Mouse (Mus musculus): ENCODE results near the gene Ptgfrn.

GRCm38 (mm10) chr3:101003575-101004356 lies 106.3 kb downstream of the Ptgfrn start:
- TF ChIP-seq POLR2A (IDR thresholded peaks at IDR 0.05; ENCODE audit: control insufficient read depth, low read depth, low read length) (no peak), CTCF (IDR thresholded peaks at IDR 0.05; ENCODE audit: control insufficient read depth, insufficient read depth, insufficient replicate concordance, low read depth, low read length) (no peak)

Data from testis, adult 2 months (tissue).